Mouse (Mus musculus): ENCODE measurements around the gene Plcb3.

DNA sequence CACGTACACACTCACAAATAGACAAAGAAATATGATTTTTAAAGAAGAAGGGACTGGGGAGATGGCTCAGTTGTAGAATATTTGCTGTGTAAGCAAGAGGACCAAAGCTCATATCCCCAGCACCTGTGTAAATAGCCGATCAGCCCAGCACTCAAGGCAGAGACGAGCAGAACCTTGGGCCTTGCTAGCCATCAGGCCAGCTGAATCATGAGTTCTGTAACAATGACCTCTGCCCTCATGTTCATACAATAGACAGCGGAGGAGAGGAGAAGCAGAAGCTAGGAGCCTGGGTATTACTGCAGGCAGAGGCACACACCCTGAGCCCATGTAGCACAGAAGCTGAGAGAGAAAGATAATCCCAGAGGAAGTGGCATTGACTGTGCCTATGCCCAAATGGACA, 36.2 kb upstream of the Plcb3 start:
- TF ChIP-seq POLR2A (IDR thresholded peaks at IDR 0.05; ENCODE audit: control insufficient read depth, extremely low read depth, insufficient read depth, low read length, poor library complexity): no peak
- TF ChIP-seq CTCF (IDR thresholded peaks at IDR 0.05; ENCODE audit: borderline replicate concordance, control insufficient read depth, extremely low read depth, insufficient read depth, low read length, poor library complexity): no peak

Measured in thymus, adult 2 months (tissue).